Mouse (Mus musculus): ENCODE data around the gene Syn1. TPM values are rescaled to one million over a fixed set of nuclear protein-coding genes. Genes with fewer than 3 reads are reported as not detected.

The Syn1 gene
- 0.31 TPM in 2 replicates for polyA plus RNA-seq (2015; fragmentation: Nextera tagmentation; extraction: Ambion mirVana)

DNA sequence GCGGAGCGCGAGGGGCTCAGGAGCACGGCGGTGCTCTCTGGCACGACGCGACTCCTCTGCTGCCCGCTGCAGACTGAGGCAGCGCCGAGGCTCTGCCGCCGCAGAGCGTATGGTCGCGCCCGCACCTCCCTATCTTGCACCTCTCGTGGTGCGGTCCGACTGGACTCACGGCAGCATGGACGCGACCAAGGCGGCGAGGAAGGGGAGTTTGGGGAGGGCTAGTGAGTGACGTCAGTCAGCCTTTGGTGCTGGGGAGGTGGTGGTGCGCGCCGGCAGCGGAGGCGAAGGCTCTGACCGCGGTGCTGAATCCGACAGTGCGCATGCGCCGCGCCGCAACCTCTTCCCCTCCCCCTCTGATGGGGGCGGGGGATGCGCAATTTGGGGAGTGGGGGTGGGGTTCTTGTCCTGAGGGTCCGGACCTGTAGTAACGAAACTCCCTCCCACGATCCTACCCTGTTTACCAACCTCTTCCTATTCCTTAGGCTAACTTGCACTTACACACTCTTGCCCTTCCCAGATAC lies at the start of gene Syn1:
Syn1 (minus strand) TSS at position 161 of the 521 bp plus-strand sequence.
- H3K9me3 ChIP-seq (ENCODE audit: control insufficient read depth, low read length) = no peaks in the 10 kb centered on the region
- H3K4me1 ChIP-seq (replicated peaks; ENCODE audit: control insufficient read depth, insufficient read depth, low read length) = 0 out of 2 replicates have a peak, but pooled peaks cover 3% of the 10 kb centered on the region
- 16% methylated on average over 18 of the region's 44 CpGs for WGBS
- H3K27me3 ChIP-seq (ENCODE audit: control insufficient read depth, insufficient read depth, low read depth, low read length) = no peaks in the 10 kb centered on the region; the same call in 1 of the 2 replicates
- peak within 1 kb of the TSS; percentile 47 for H3K4me3 ChIP-seq (ENCODE audit: low read length)
- ATAC-seq (ENCODE audit: low read depth) = peak; percentile 98
- H3K9ac ChIP-seq (ENCODE audit: low read length) = 0 out of 2 replicates have a peak within 1 kb of the TSS, but pooled peaks have one; percentile 4
- H3K4me2 ChIP-seq (ENCODE audit: low read depth, low read length) = peak within 1 kb of the TSS; percentile 70
- H3K36me3 ChIP-seq (ENCODE audit: control insufficient read depth, insufficient read depth, low read length) = no peaks in the 10 kb centered on the region
- H3K27ac ChIP-seq (ENCODE audit: low read length) = no peak within 1 kb of the TSS

- peak; percentile 98 for ATAC-seq (ENCODE audit: low read depth)
- no peaks in the 10 kb centered on the region for H3K27me3 ChIP-seq (ENCODE audit: control insufficient read depth, insufficient read depth, low read depth, low read length)
- peak within 1 kb of the TSS; percentile 53 for H3K4me2 ChIP-seq (ENCODE audit: low read depth, low read length)
- H3K9ac ChIP-seq (ENCODE audit: low read length) = peak within 1 kb of the TSS; percentile 62
- H3K27ac ChIP-seq (ENCODE audit: low read length) = peak within 1 kb of the TSS; percentile 72
- WGBS = 9% methylated on average over 57 of the region's 57 CpGs
- no peaks in the 10 kb centered on the region for H3K9me3 ChIP-seq (ENCODE audit: control insufficient read depth, low read length)
- H3K4me1 ChIP-seq (replicated peaks; ENCODE audit: control insufficient read depth, insufficient read depth, low read length) = no peaks in the 10 kb centered on the region; the same call in 1 of the 2 replicates
- H3K4me3 ChIP-seq (ENCODE audit: low read length) = peak within 1 kb of the TSS; percentile 60
- no peaks in the 10 kb centered on the region for H3K36me3 ChIP-seq (ENCODE audit: control insufficient read depth, insufficient read depth, low read length)
These were observed 40.9 kb upstream of the Syn1 start, which contains the start of gene Uxt for GRCm38 (mm10) chrX:20961477-20962378. Gene Uxt, minus strand, starts transcription at chrX:20962017.

DNA sequence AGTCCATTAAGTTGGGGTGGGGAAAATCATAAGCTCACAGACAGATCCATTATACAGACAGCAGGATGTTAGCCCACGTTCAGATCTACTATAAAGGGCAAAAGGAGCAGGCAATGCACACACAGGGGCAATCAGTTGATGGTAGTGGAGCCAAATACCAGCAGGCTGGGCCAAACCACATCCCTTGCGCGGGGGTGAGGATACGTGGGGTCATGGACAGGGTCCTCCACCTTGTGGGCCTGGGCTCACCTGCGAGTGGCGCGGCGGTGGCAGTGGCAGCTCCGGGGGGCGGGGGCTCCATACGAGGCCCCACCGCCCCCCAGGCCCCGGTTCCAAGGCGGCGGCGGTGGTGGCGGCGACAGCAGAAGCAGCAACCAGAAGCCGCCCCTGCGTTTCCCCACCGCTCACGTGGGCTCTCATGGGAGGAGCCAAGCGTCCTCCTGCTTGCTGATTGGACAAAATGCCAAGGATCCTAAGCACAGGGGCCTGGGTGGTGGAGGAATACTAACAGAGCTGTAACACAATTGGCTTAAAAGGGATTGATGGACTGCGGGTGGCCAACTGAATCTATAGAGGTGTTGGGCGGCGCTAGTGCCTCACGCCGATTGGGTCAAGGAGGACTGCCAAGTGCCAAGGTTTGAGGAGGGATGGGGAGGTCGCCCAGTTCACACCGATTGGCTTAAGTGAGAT lies 29.5 kb upstream of the Syn1 start, which contains the start of gene Elk1:
Elk1 (minus strand) TSS at position 418 of the 690 bp plus-strand sequence.
- WGBS = 12% methylated on average over 26 of the region's 30 CpGs
- peak; percentile 98 for ATAC-seq (ENCODE audit: low read depth)
- peak within 1 kb of the TSS; percentile 68 for H3K4me3 ChIP-seq (ENCODE audit: low read length)
- H3K9ac ChIP-seq (ENCODE audit: low read length) = peak within 1 kb of the TSS; percentile 76
- peak within 1 kb of the TSS; percentile 55 for H3K4me2 ChIP-seq (ENCODE audit: low read depth, low read length)
- H3K27ac ChIP-seq (ENCODE audit: low read length) = no peak within 1 kb of the TSS; the same call in 1 of the 2 replicates
- no peaks in the 10 kb centered on the region for H3K27me3 ChIP-seq (ENCODE audit: control insufficient read depth, insufficient read depth, low read depth, low read length)
- H3K36me3 ChIP-seq (ENCODE audit: control insufficient read depth, insufficient read depth, low read length) = no peaks in the 10 kb centered on the region
- no peaks in the 10 kb centered on the region for H3K9me3 ChIP-seq (ENCODE audit: control insufficient read depth, low read length)
- no peaks in the 10 kb centered on the region for H3K4me1 ChIP-seq (replicated peaks; ENCODE audit: control insufficient read depth, insufficient read depth, low read length)

- Histone ChIP-seq H3K9ac (ENCODE audit: low read length) (no peak overlapping the region), H3K4me1 (replicated peaks; ENCODE audit: control insufficient read depth, insufficient read depth, low read length) (no peaks in the 10 kb centered on the region), H3K36me3 (ENCODE audit: control insufficient read depth, insufficient read depth, low read length) (no peaks in the 10 kb centered on the region), H3K4me2 (ENCODE audit: low read depth, low read length) (no peak overlapping the region), H3K9me3 (ENCODE audit: control insufficient read depth, low read length) (no peaks in the 10 kb centered on the region), H3K27me3 (ENCODE audit: control insufficient read depth, insufficient read depth, low read depth, low read length) (no peaks in the 10 kb centered on the region), H3K27ac (ENCODE audit: low read length) (no peak overlapping the region), H3K4me3 (ENCODE audit: low read length) (no peak overlapping the region)
- ATAC-seq (ENCODE audit: low read depth) = no peak
- WGBS = 12% methylated on average over 4 of the region's 4 CpGs
These were observed 25.3 kb upstream of the Syn1 start for GRCm38 (mm10) chrX:20946055-20946454.

DNA sequence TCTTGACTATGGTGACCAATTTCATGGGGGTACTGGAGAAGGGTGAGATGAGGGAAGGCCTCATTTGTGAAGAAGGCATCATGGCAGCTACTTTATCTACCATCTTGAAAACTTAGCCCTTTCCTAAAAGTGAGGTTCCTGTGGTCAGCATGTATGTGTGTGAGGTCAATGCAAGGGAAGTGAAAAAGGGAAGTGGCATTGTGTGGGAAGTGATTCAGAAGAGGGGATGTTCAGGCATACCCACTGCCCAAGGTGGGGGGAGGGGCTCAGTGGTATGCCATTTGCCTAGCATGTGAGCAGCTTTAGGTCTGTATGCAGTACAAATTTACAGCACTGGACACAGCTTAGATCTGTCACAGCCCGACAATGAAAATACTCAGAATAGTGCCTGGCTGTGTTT lies 11.2 kb upstream of the Syn1 start:
- Histone ChIP-seq H3K27ac (ENCODE audit: low read length) (no peak overlapping the region), H3K27me3 (ENCODE audit: control insufficient read depth, insufficient read depth, low read depth, low read length) (no peaks in the 10 kb centered on the region), H3K9ac (ENCODE audit: low read length) (no peak overlapping the region), H3K4me3 (ENCODE audit: low read length) (no peak overlapping the region), H3K36me3 (ENCODE audit: control insufficient read depth, insufficient read depth, low read length) (0 out of 2 replicates have a peak, but pooled peaks cover 2% of the 10 kb centered on the region), H3K9me3 (ENCODE audit: control insufficient read depth, low read length) (no peaks in the 10 kb centered on the region), H3K4me1 (replicated peaks; ENCODE audit: control insufficient read depth, insufficient read depth, low read length) (no peaks in the 10 kb centered on the region), H3K4me2 (ENCODE audit: low read depth, low read length) (no peak overlapping the region)
- 86% methylated on average over 1 of the region's 1 CpGs for WGBS
- ATAC-seq (ENCODE audit: low read depth) = no peak

DNA sequence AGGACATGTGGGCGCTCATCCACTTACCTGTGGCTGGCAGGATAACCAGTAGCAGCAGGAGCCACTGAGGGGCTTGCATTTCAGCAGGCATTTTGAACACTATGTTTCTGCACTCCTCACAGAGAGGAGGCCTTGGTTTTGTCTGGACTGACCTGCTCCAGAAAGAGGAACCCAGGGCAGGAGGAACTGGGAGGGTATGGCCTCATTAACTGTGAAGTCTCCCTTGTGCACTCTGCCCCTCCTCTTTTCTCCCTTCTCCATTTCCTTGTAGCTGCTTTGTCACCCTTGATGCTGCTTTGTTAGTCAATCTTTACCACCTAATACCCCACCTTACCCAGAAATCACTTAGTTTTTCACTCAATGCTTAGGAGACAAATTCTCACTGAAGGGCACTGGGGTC lies 10.6 kb upstream of the Syn1 start, which contains the start of gene Cfp:
Cfp (minus strand) TSS at position 192 of the 400 bp plus-strand sequence.
- Histone ChIP-seq H3K36me3 (ENCODE audit: control insufficient read depth, insufficient read depth, low read length) (no peaks in the 10 kb centered on the region), H3K4me3 (ENCODE audit: low read length) (no peak within 1 kb of the TSS), H3K9ac (ENCODE audit: low read length) (no peak within 1 kb of the TSS), H3K4me1 (replicated peaks; ENCODE audit: control insufficient read depth, insufficient read depth, low read length) (no peaks in the 10 kb centered on the region), H3K27me3 (ENCODE audit: control insufficient read depth, insufficient read depth, low read depth, low read length) (no peaks in the 10 kb centered on the region), H3K4me2 (ENCODE audit: low read depth, low read length) (no peak within 1 kb of the TSS), H3K27ac (ENCODE audit: low read length) (no peak within 1 kb of the TSS), H3K9me3 (ENCODE audit: control insufficient read depth, low read length) (no peaks in the 10 kb centered on the region)
- no peak for ATAC-seq (ENCODE audit: low read depth)
- WGBS = 82% methylated on average over 1 of the region's 1 CpGs

GRCm38 (mm10) chrX:20929859-20930258 lies 9.1 kb upstream of the Syn1 start:
- WGBS = 79% methylated on average over 1 of the region's 1 CpGs
- no peak overlapping the region for H3K4me2 ChIP-seq (ENCODE audit: low read depth, low read length)
- H3K36me3 ChIP-seq (ENCODE audit: control insufficient read depth, insufficient read depth, low read length) = no peaks in the 10 kb centered on the region
- no peaks in the 10 kb centered on the region for H3K4me1 ChIP-seq (replicated peaks; ENCODE audit: control insufficient read depth, insufficient read depth, low read length)
- ATAC-seq (ENCODE audit: low read depth) = no peak
- H3K4me3 ChIP-seq (ENCODE audit: low read length) = no peak overlapping the region
- H3K27me3 ChIP-seq (ENCODE audit: control insufficient read depth, insufficient read depth, low read depth, low read length) = no peaks in the 10 kb centered on the region
- no peaks in the 10 kb centered on the region for H3K9me3 ChIP-seq (ENCODE audit: control insufficient read depth, low read length)
- no peak overlapping the region for H3K9ac ChIP-seq (ENCODE audit: low read length)
- H3K27ac ChIP-seq (ENCODE audit: low read length) = no peak overlapping the region

DNA sequence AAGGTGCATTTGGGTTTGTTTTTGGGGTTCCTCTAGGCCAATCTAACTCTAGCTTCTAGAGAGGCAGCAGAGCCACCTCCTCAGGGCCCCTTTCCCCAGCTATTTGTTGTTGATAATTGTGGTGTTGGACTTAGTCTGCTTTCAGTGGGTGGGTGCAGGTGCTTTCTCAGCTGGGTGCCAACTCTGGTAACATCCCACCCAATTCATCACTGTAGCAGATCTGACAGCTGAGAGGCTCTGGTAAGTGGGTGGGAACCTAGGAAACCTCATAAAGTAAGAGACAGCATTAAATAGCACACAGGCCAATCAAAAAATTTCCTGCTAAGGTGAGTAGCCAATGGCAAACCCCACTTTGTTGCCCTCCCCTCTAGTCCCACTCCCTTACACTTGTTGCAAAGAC lies 4.2 kb upstream of the Syn1 start:
- Histone ChIP-seq H3K27ac (ENCODE audit: low read length) (no peak overlapping the region), H3K4me3 (ENCODE audit: low read length) (no peak overlapping the region)
- no peak for ATAC-seq (ENCODE audit: low read depth)

More for the DNA sequence above, 4.2 kb upstream of the Syn1 start:
- Histone ChIP-seq H3K9me3 (ENCODE audit: control insufficient read depth, low read length) (no peaks in the 10 kb centered on the region), H3K9ac (ENCODE audit: low read length) (no peak overlapping the region), H3K27me3 (ENCODE audit: control insufficient read depth, insufficient read depth, low read depth, low read length) (no peaks in the 10 kb centered on the region; the same call in 1 of the 2 replicates), H3K4me2 (ENCODE audit: low read depth, low read length) (no peak overlapping the region), H3K4me1 (replicated peaks; ENCODE audit: control insufficient read depth, insufficient read depth, low read length) (0 out of 2 replicates have a peak, but pooled peaks cover 3% of the 10 kb centered on the region), H3K36me3 (ENCODE audit: control insufficient read depth, insufficient read depth, low read length) (no peaks in the 10 kb centered on the region)

Measured in lung, embryonic 16.5 days (tissue).